Mouse (Mus musculus): Measurements from ENCODE around the gene Ndufc1. TPM values are rescaled to one million over a fixed set of nuclear protein-coding genes. Genes with fewer than 3 reads are reported as not detected.
A peak's percentile ranks its signal among the peaks of the same experiment; 100 is the strongest.
"Not testable (repeated sequence)": the region's sequence is repeated elsewhere in the genome, so short reads cannot be mapped to it uniquely, and the experiment has no call there.

The Ndufc1 gene
- polyA plus RNA-seq, 1 experiment from 2014 or later, result 792 TPM

DNA sequence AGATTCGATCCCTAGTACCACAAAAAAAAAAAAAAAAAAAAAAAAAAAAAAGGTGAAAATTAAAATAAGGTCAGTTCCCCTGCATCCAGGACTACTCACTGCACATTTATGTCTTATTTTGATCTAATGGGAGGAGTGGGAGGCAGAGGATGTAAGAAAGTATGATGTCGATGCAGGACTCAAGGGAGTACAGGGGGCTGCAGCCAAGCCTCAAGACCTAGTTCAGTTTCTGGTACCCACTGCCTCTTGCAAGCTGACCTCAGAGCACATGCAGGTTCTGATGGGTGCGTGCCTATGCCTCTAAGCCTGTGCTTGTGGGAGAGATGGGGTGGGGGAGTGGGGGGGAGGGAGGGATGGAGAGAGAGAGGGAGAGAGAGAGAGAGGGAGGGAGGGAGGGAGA lies 13.9 kb downstream of the Ndufc1 start:
- Histone ChIP-seq H3K4me2 (no peak overlapping the region), H3K9ac (no peak overlapping the region), H3K9me3 (no peaks in the 10 kb centered on the region), H3K27ac (no peak overlapping the region), H3K4me3 (replicated peaks) (no peak overlapping the region), H3K4me1 (peaks cover 3% of the 10 kb centered on the region; the same call in 1 of the 2 replicates), H3K27me3 (replicated peaks) (peaks cover 7% of the 10 kb centered on the region; the same call in 1 of the 2 replicates), H3K36me3 (no peaks in the 10 kb centered on the region)
- WGBS, result 66% methylated on average over 3 of the region's 3 CpGs
- no peak for ATAC-seq (ENCODE audit: insufficient read depth, low FRiP score, low read depth)

DNA sequence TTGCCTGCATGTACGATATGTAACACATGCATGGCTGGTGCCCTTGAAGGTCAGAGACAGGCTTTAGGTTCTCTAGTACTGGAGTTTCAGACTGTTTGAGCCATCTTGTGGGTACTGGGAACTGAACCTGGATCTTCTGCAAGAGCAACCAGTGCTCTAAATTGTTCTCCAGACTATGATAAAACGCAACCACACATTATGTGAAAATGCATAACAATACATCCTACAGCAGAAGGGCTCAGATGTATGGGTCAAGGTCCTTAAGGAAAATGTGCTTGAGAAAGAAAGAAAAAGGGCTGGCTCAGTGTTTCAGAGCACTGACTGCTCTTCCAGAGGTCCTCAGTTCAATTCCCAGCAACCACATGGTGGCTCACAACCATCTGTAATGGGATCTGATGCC lies 15.1 kb downstream of the Ndufc1 start:
- ATAC-seq (ENCODE audit: insufficient read depth, low FRiP score, low read depth), result no peak
- no peaks in the 10 kb centered on the region for H3K9me3 ChIP-seq
- H3K4me3 ChIP-seq (replicated peaks), result no peak overlapping the region
- no peak overlapping the region for H3K27ac ChIP-seq
- no peaks in the 10 kb centered on the region for H3K36me3 ChIP-seq
- H3K9ac ChIP-seq, result no peak overlapping the region
- H3K4me1 ChIP-seq, result peaks cover 6% of the 10 kb centered on the region; the same call in 1 of the 2 replicates
- WGBS, result 90% methylated on average over 2 of the region's 2 CpGs
- H3K27me3 ChIP-seq (replicated peaks), result peaks cover 7% of the 10 kb centered on the region; the same call in 1 of the 2 replicates
- no peak overlapping the region for H3K4me2 ChIP-seq

DNA sequence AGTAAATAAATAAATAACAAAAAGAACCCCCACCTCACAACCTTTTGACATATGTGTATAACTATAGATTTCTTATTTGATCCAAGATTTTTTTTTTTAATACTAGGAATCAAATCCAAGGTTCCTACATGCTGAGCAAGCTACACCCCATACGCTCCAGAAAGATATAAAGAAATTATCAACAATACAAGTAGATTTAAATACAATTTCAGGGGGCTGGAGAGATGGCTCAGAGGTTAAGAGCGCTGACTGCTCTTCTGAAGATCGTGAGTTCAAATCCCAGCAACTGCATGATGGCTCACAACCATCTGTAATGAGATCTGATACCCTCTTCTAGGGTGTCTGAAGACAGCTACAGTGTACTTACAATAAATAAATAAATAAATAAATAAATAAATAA lies 15.8 kb downstream of the Ndufc1 start:
- ATAC-seq (ENCODE audit: insufficient read depth, low FRiP score, low read depth); H3K36me3 ChIP-seq; H3K27me3 ChIP-seq (replicated peaks); H3K4me2 ChIP-seq; H3K4me3 ChIP-seq (replicated peaks); H3K27ac ChIP-seq; H3K9ac ChIP-seq; H3K9me3 ChIP-seq; H3K4me1 ChIP-seq: not testable (repeated sequence)
- 91% methylated on average over 3 of the region's 3 CpGs for WGBS

DNA sequence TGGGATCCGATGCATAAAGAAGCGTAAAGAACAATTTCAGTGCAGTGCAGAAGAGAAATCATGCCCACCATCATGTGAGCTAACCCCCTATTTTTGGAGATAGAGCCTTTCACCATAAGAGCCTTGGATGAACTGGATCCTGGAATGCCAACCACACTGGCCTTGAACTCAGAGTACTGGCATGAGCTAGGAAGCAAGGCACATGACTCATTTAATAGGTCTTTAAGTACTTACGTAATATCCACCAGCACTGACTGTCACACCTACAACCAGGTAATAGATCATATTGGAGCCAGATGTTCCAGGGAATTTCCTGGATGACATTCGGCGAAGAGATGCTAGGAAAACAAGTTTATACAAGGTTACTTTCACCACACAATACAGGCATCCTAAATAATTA lies 17.2 kb downstream of the Ndufc1 start:
- Histone ChIP-seq H3K36me3 (no peaks in the 10 kb centered on the region), H3K4me2 (no peak overlapping the region), H3K9ac (no peak overlapping the region), H3K9me3 (no peaks in the 10 kb centered on the region), H3K4me1 (peaks cover 6% of the 10 kb centered on the region; the same call in 1 of the 2 replicates), H3K27me3 (replicated peaks) (peaks cover 7% of the 10 kb centered on the region; the same call in 1 of the 2 replicates), H3K27ac (no peak overlapping the region), H3K4me3 (replicated peaks) (no peak overlapping the region)
- WGBS, result 92% methylated on average over 5 of the region's 5 CpGs
- no peak for ATAC-seq (ENCODE audit: insufficient read depth, low FRiP score, low read depth)

DNA sequence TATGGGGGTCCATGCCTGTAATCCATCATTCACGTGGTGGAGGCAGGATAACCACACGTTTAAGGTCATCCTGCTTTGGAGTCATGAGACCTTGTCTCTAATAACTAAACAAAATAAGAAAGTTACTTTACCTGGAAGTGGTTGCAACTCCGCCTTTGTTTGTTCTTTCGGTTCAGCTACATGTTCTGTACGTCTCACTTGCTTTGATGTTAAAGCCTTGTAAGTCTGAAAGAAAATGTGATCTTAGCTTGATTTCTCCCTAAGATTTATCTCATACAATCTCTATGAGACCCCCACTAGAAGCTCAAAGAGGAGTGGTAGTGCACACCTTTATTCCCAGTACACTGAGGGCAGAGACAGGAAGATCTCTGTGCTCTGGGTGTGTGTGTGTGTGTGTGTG lies 17.7 kb downstream of the Ndufc1 start:
- H3K4me3 ChIP-seq (replicated peaks), result no peak overlapping the region
- no peak overlapping the region for H3K9ac ChIP-seq
- no peak overlapping the region for H3K4me2 ChIP-seq
- no peaks in the 10 kb centered on the region for H3K36me3 ChIP-seq
- no peak for ATAC-seq (ENCODE audit: insufficient read depth, low FRiP score, low read depth)
- H3K4me1 ChIP-seq, result 0 out of 2 replicates have a peak, but pooled peaks cover 4% of the 10 kb centered on the region
- peaks cover 7% of the 10 kb centered on the region; the same call in 1 of the 2 replicates for H3K27me3 ChIP-seq (replicated peaks)
- H3K9me3 ChIP-seq, result no peaks in the 10 kb centered on the region
- no peak overlapping the region for H3K27ac ChIP-seq
- 72% methylated on average over 5 of the region's 5 CpGs for WGBS

GRCm38 (mm10) chr3:51388904-51389303 lies 19.9 kb downstream of the Ndufc1 start:
- Histone ChIP-seq H3K9me3 (no peaks in the 10 kb centered on the region), H3K27me3 (replicated peaks) (no peaks in the 10 kb centered on the region), H3K27ac (no peak overlapping the region), H3K4me3 (replicated peaks) (peak overlapping the region; percentile 5; the same call in 1 of the 2 replicates), H3K4me2 (peak overlapping the region; percentile 46), H3K36me3 (no peaks in the 10 kb centered on the region), H3K4me1 (0 out of 2 replicates have a peak, but pooled peaks cover 4% of the 10 kb centered on the region), H3K9ac (0 out of 2 replicates have a peak overlapping the region, but pooled peaks have one; percentile 1)
- peak; percentile 91; the same call in 1 of the 2 replicates for ATAC-seq (ENCODE audit: insufficient read depth, low FRiP score, low read depth)
- WGBS, result 5% methylated on average over 13 of the region's 13 CpGs

DNA sequence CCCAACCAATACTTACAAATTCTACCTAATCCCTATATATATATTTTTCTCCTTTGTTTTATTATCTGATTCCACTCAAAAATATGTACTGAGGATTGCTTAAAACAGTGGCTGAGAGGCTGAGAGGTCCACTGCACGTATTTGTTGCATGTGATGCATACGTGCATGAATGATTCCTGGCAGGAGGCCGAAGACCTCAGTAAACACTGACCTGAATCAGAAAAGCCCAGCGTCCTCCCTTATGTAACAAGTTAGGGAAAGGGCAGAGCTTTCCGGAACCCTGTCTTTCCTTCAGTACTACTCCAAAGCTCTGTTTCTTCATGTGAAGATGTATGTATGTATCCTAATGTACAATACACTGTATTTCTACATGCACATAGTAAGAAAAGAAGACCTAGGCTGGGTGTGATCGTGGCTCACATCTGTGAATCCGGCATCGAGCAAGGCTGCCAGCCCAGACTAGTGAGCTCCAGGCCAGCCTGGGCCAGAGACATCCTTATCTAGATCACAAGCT lies 20.9 kb downstream of the Ndufc1 start:
- no peak for ATAC-seq (ENCODE audit: insufficient read depth, low FRiP score, low read depth)
- Histone ChIP-seq H3K9ac (no peak overlapping the region), H3K4me1 (0 out of 2 replicates have a peak, but pooled peaks cover 4% of the 10 kb centered on the region), H3K9me3 (no peaks in the 10 kb centered on the region), H3K36me3 (no peaks in the 10 kb centered on the region), H3K4me2 (no peak overlapping the region), H3K4me3 (replicated peaks) (no peak overlapping the region), H3K27ac (no peak overlapping the region), H3K27me3 (replicated peaks) (no peaks in the 10 kb centered on the region)
- WGBS, result 68% methylated on average over 8 of the region's 8 CpGs

DNA sequence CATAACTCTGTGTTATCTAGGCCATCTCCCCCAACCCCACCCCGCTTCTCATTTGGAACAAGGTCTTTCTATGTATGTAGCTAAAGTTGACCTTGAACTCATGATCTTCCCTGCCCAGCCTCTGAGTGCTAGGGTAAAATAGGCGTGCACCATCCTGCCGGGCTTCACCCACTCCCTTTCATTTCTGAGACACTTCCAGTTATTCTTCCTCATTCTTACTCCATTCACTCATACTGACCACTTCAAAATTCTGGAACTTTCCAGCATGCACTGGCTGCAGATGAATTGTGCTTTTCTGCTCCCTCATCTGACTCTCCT lies 21.7 kb downstream of the Ndufc1 start:
- no peak overlapping the region for H3K27ac ChIP-seq
- H3K9me3 ChIP-seq, result no peaks in the 10 kb centered on the region
- no peaks in the 10 kb centered on the region for H3K27me3 ChIP-seq (replicated peaks)
- no peak for ATAC-seq (ENCODE audit: insufficient read depth, low FRiP score, low read depth)
- no peak overlapping the region for H3K4me2 ChIP-seq
- 66% methylated on average over 3 of the region's 3 CpGs for WGBS
- H3K4me1 ChIP-seq, result 0 out of 2 replicates have a peak, but pooled peaks cover 4% of the 10 kb centered on the region
- H3K36me3 ChIP-seq, result no peaks in the 10 kb centered on the region
- H3K4me3 ChIP-seq (replicated peaks), result no peak overlapping the region
- no peak overlapping the region for H3K9ac ChIP-seq

- no peak overlapping the region for H3K4me2 ChIP-seq
- H3K36me3 ChIP-seq, result no peaks in the 10 kb centered on the region
- no peak for ATAC-seq (ENCODE audit: insufficient read depth, low FRiP score, low read depth)
- no peaks in the 10 kb centered on the region for H3K27me3 ChIP-seq (replicated peaks)
- 0 out of 2 replicates have a peak, but pooled peaks cover 4% of the 10 kb centered on the region for H3K4me1 ChIP-seq
- H3K27ac ChIP-seq, result no peak overlapping the region
- no peaks in the 10 kb centered on the region for H3K9me3 ChIP-seq
- H3K9ac ChIP-seq, result no peak overlapping the region
- no peak overlapping the region for H3K4me3 ChIP-seq (replicated peaks)
- 54% methylated on average over 12 of the region's 12 CpGs for WGBS
Observed at GRCm38 (mm10) chr3:51386441-51387133, 22.2 kb downstream of the Ndufc1 start.

DNA sequence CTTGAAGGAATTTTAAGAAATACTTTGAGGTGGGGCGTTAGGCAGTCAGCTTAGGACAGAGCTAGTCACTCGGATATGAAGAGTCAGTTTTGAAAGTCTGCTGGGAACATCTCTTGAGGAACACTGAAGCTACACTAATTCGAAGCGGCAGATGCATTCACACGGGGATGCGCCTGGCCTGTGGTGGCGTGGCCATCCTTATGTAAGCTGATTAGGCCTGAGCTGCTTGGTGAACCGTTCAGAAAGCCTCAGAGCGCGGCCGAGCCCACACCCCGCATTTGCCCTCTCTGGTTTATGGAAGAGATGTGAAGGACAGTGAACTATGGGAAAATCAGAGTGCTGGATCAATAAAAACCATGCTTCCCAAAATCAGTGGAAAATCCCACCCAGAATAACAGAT lies 25.4 kb downstream of the Ndufc1 start:
- H3K4me1 ChIP-seq, result 0 out of 2 replicates have a peak, but pooled peaks cover 4% of the 10 kb centered on the region
- ATAC-seq (ENCODE audit: insufficient read depth, low FRiP score, low read depth), result no peak
- no peaks in the 10 kb centered on the region for H3K27me3 ChIP-seq (replicated peaks)
- no peak overlapping the region for H3K27ac ChIP-seq
- no peak overlapping the region for H3K4me3 ChIP-seq (replicated peaks)
- no peaks in the 10 kb centered on the region for H3K36me3 ChIP-seq
- WGBS, result 77% methylated on average over 12 of the region's 12 CpGs
- H3K9ac ChIP-seq, result no peak overlapping the region
- no peaks in the 10 kb centered on the region for H3K9me3 ChIP-seq
- no peak overlapping the region for H3K4me2 ChIP-seq

GRCm38 (mm10) chr3:51380660-51381014 lies 28.2 kb downstream of the Ndufc1 start:
- Histone ChIP-seq H3K9ac (no peak overlapping the region), H3K27ac (no peak overlapping the region), H3K4me3 (replicated peaks) (no peak overlapping the region), H3K27me3 (replicated peaks) (no peaks in the 10 kb centered on the region), H3K9me3 (no peaks in the 10 kb centered on the region), H3K4me1 (0 out of 2 replicates have a peak, but pooled peaks cover 7% of the 10 kb centered on the region), H3K36me3 (no peaks in the 10 kb centered on the region), H3K4me2 (no peak overlapping the region)
- WGBS, result 48% methylated on average over 5 of the region's 5 CpGs
- no peak for ATAC-seq (ENCODE audit: insufficient read depth, low FRiP score, low read depth)

GRCm38 (mm10) chr3:51379786-51380659 lies 28.8 kb downstream of the Ndufc1 start:
- WGBS, result 75% methylated on average over 5 of the region's 5 CpGs
- H3K9ac ChIP-seq, result no peak overlapping the region
- ATAC-seq (ENCODE audit: insufficient read depth, low FRiP score, low read depth), result no peak

More at GRCm38 (mm10) chr3:51379786-51380659, 28.8 kb downstream of the Ndufc1 start:
- Histone ChIP-seq H3K27ac (no peak overlapping the region), H3K4me2 (no peak overlapping the region), H3K27me3 (replicated peaks) (no peaks in the 10 kb centered on the region), H3K36me3 (no peaks in the 10 kb centered on the region), H3K4me3 (replicated peaks) (no peak overlapping the region), H3K4me1 (0 out of 2 replicates have a peak, but pooled peaks cover 7% of the 10 kb centered on the region), H3K9me3 (no peaks in the 10 kb centered on the region)
